Mouse (Mus musculus): ENCODE results near the gene Zfp764. TPM values are rescaled to one million over a fixed set of nuclear protein-coding genes. Genes with fewer than 3 reads are reported as not detected.

The Zfp764 gene
- polyA plus RNA-seq, 1 experiment from 2014 or later: 1.3 TPM

- no peaks in the 10 kb centered on the region for H3K9me3 ChIP-seq (replicated peaks; ENCODE audit: control insufficient read depth, low read length)
- no peaks in the 10 kb centered on the region for H3K4me1 ChIP-seq (ENCODE audit: control insufficient read depth, low read depth, low read length)
- peaks cover 8% of the 10 kb centered on the region for H3K27me3 ChIP-seq (ENCODE audit: control insufficient read depth, insufficient read depth, low read depth, low read length)
- no peak overlapping the region for H3K9ac ChIP-seq (ENCODE audit: low read depth, low read length)
- H3K36me3 ChIP-seq (ENCODE audit: control insufficient read depth, insufficient read depth): no peaks in the 10 kb centered on the region
- WGBS (ENCODE audit: insufficient replicate concordance): 45% methylated on average over 4 of the region's 4 CpGs
- no peak overlapping the region for H3K27ac ChIP-seq (ENCODE audit: low read length)
- H3K4me2 ChIP-seq (ENCODE audit: low read depth, low read length): no peak overlapping the region
- no peak overlapping the region for H3K4me3 ChIP-seq (ENCODE audit: low read depth, low read length)
- ATAC-seq (ENCODE audit: low read depth): no peak
Observed at GRCm38 (mm10) chr7:127360265-127360664, 46.4 kb downstream of the Zfp764 start.

- no peak overlapping the region for H3K4me3 ChIP-seq (ENCODE audit: low read depth, low read length)
- WGBS (ENCODE audit: insufficient replicate concordance): 49% methylated on average over 4 of the region's 4 CpGs
- no peak for ATAC-seq (ENCODE audit: low read depth)
- no peak overlapping the region for H3K9ac ChIP-seq (ENCODE audit: low read depth, low read length)
- no peaks in the 10 kb centered on the region for H3K4me1 ChIP-seq (ENCODE audit: control insufficient read depth, low read depth, low read length)
- no peaks in the 10 kb centered on the region for H3K36me3 ChIP-seq (ENCODE audit: control insufficient read depth, insufficient read depth)
- H3K4me2 ChIP-seq (ENCODE audit: low read depth, low read length): no peak overlapping the region
- H3K27me3 ChIP-seq (ENCODE audit: control insufficient read depth, insufficient read depth, low read depth, low read length): peaks cover 3% of the 10 kb centered on the region
- H3K9me3 ChIP-seq (replicated peaks; ENCODE audit: control insufficient read depth, low read length): no peaks in the 10 kb centered on the region
- H3K27ac ChIP-seq (ENCODE audit: low read length): no peak overlapping the region
Observed at GRCm38 (mm10) chr7:127358472-127358871, 48.1 kb downstream of the Zfp764 start.

GRCm38 (mm10) chr7:127357871-127358270, 48.8 kb downstream of the Zfp764 start:
- Histone ChIP-seq H3K9ac (ENCODE audit: low read depth, low read length) (no peak overlapping the region), H3K27me3 (ENCODE audit: control insufficient read depth, insufficient read depth, low read depth, low read length) (no peaks in the 10 kb centered on the region), H3K9me3 (replicated peaks; ENCODE audit: control insufficient read depth, low read length) (no peaks in the 10 kb centered on the region), H3K4me2 (ENCODE audit: low read depth, low read length) (no peak overlapping the region), H3K36me3 (ENCODE audit: control insufficient read depth, insufficient read depth) (no peaks in the 10 kb centered on the region), H3K27ac (ENCODE audit: low read length) (no peak overlapping the region), H3K4me1 (ENCODE audit: control insufficient read depth, low read depth, low read length) (no peaks in the 10 kb centered on the region), H3K4me3 (ENCODE audit: low read depth, low read length) (no peak overlapping the region)
- 54% methylated on average over 2 of the region's 2 CpGs for WGBS (ENCODE audit: insufficient replicate concordance)
- no peak for ATAC-seq (ENCODE audit: low read depth)

- no peak for ATAC-seq (ENCODE audit: low read depth)
- Histone ChIP-seq H3K4me2 (ENCODE audit: low read depth, low read length) (no peak overlapping the region), H3K27ac (ENCODE audit: low read length) (no peak overlapping the region), H3K27me3 (ENCODE audit: control insufficient read depth, insufficient read depth, low read depth, low read length) (no peaks in the 10 kb centered on the region), H3K4me1 (ENCODE audit: control insufficient read depth, low read depth, low read length) (no peaks in the 10 kb centered on the region), H3K36me3 (ENCODE audit: control insufficient read depth, insufficient read depth) (no peaks in the 10 kb centered on the region), H3K9me3 (replicated peaks; ENCODE audit: control insufficient read depth, low read length) (no peaks in the 10 kb centered on the region), H3K4me3 (ENCODE audit: low read depth, low read length) (no peak overlapping the region), H3K9ac (ENCODE audit: low read depth, low read length) (no peak overlapping the region)
- 38% methylated on average over 3 of the region's 3 CpGs for WGBS (ENCODE audit: insufficient replicate concordance)
Observed at GRCm38 (mm10) chr7:127355796-127356195, 50.8 kb downstream of the Zfp764 start.

Other genes starting within 250 kb of the Zfp764 start
- gene Cd2bp2, start 210.8 kb downstream of the Zfp764 start, polyA plus RNA-seq (2015; fragmentation: Nextera tagmentation; extraction: Ambion mirVana): 17.4 and 18.1 TPM in 2 replicates
- 13.7 and 15.1 TPM in 2 replicates for gene Tbc1d10b, start 198.4 kb downstream of the Zfp764 start, polyA plus RNA-seq (2015; fragmentation: Nextera tagmentation; extraction: Ambion mirVana)
- 61.0 and 92.3 TPM in 2 replicates for gene Mylpf, start 197.9 kb downstream of the Zfp764 start, polyA plus RNA-seq (2015; fragmentation: Nextera tagmentation; extraction: Ambion mirVana)
- 5.7 and 5.9 TPM in 2 replicates for gene Zfp553, start 173.8 kb downstream of the Zfp764 start, polyA plus RNA-seq (2015; fragmentation: Nextera tagmentation; extraction: Ambion mirVana)
- gene Sept1, start 173.7 kb downstream of the Zfp764 start, polyA plus RNA-seq (2015; fragmentation: Nextera tagmentation; extraction: Ambion mirVana): 10.1 and 11.1 TPM in 2 replicates
- 11.0 and 13.8 TPM in 2 replicates for gene Zfp771, start 162.5 kb downstream of the Zfp764 start, polyA plus RNA-seq (2015; fragmentation: Nextera tagmentation; extraction: Ambion mirVana)
- 79.8 and 83.4 TPM in 2 replicates for gene Dctpp1, start 146.1 kb downstream of the Zfp764 start, polyA plus RNA-seq (2015; fragmentation: Nextera tagmentation; extraction: Ambion mirVana)
- 164 and 180 TPM in 2 replicates for gene Sephs2, start 132.8 kb downstream of the Zfp764 start, polyA plus RNA-seq (2015; fragmentation: Nextera tagmentation; extraction: Ambion mirVana)
- gene Itgal, start 110.6 kb downstream of the Zfp764 start, polyA plus RNA-seq (2015; fragmentation: Nextera tagmentation; extraction: Ambion mirVana): 5.4 and 6.7 TPM in 2 replicates
- gene Zfp768, start 61.2 kb downstream of the Zfp764 start, polyA plus RNA-seq (2015; fragmentation: Nextera tagmentation; extraction: Ambion mirVana): 4.1 and 4.2 TPM in 2 replicates
- gene Zfp747, start 30.8 kb downstream of the Zfp764 start, polyA plus RNA-seq (2015; fragmentation: Nextera tagmentation; extraction: Ambion mirVana): 1.7 and 2.0 TPM in 2 replicates
- gene 9130019O22Rik, start 19.7 kb downstream of the Zfp764 start, polyA plus RNA-seq (2015; fragmentation: Nextera tagmentation; extraction: Ambion mirVana): 1.3 TPM in 2 replicates
- gene E430018J23Rik, start 13.2 kb downstream of the Zfp764 start, polyA plus RNA-seq (2015; fragmentation: Nextera tagmentation; extraction: Ambion mirVana): 1.8 and 1.9 TPM in 2 replicates
- 8.0 and 8.3 TPM in 2 replicates for gene Zfp688, start 15.2 kb upstream of the Zfp764 start, polyA plus RNA-seq (2015; fragmentation: Nextera tagmentation; extraction: Ambion mirVana)
- gene Zfp689, start 42.3 kb upstream of the Zfp764 start, polyA plus RNA-seq (2015; fragmentation: Nextera tagmentation; extraction: Ambion mirVana): 2.2 and 2.9 TPM in 2 replicates
- 18.6 and 22.8 TPM in 2 replicates for gene Prr14, start 52.8 kb upstream of the Zfp764 start, polyA plus RNA-seq (2015; fragmentation: Nextera tagmentation; extraction: Ambion mirVana)
- 4.0 and 4.9 TPM in 2 replicates for gene Fbrs, start 72.4 kb upstream of the Zfp764 start, polyA plus RNA-seq (2015; fragmentation: Nextera tagmentation; extraction: Ambion mirVana)
- gene Srcap, start 105.2 kb upstream of the Zfp764 start, polyA plus RNA-seq (2015; fragmentation: Nextera tagmentation; extraction: Ambion mirVana): 12.2 and 13.6 TPM in 2 replicates
- gene Gm42715, start 112.8 kb upstream of the Zfp764 start, polyA plus RNA-seq (2015; fragmentation: Nextera tagmentation; extraction: Ambion mirVana): 5.1 and 5.5 TPM in 2 replicates
- gene Tmem265, start 154.6 kb upstream of the Zfp764 start, polyA plus RNA-seq (2015; fragmentation: Nextera tagmentation; extraction: Ambion mirVana): 2.9 and 4.3 TPM in 2 replicates
- 19.7 and 21.1 TPM in 2 replicates for gene Phkg2, start 166.5 kb upstream of the Zfp764 start, polyA plus RNA-seq (2015; fragmentation: Nextera tagmentation; extraction: Ambion mirVana)
- gene Ccdc189, start 181.8 kb upstream of the Zfp764 start, polyA plus RNA-seq (2015; fragmentation: Nextera tagmentation; extraction: Ambion mirVana): 5.9 and 6.5 TPM in 2 replicates
- 17.5 and 18.0 TPM in 2 replicates for gene Rnf40, start 181.9 kb upstream of the Zfp764 start, polyA plus RNA-seq (2015; fragmentation: Nextera tagmentation; extraction: Ambion mirVana)
- gene Zfp629, start 209.0 kb upstream of the Zfp764 start, polyA plus RNA-seq (2015; fragmentation: Nextera tagmentation; extraction: Ambion mirVana): 1.4 and 2.1 TPM in 2 replicates

Data from liver, embryonic 16.5 days (tissue).